Mouse (Mus musculus): ENCODE results near the gene Pdilt. TPM values are rescaled to one million over a fixed set of nuclear protein-coding genes. Genes with fewer than 3 reads are reported as not detected.
A peak's percentile ranks its signal among the peaks of the same experiment; 100 is the strongest.

The Pdilt gene
- polyA plus RNA-seq, 1 experiment, result not detected

GRCm38 (mm10) chr7:119527135-119527534 lies 3.8 kb upstream of the Pdilt start:
- Histone ChIP-seq H3K27me3 (ENCODE audit: control insufficient read depth, insufficient read depth, low read length) (no peaks in the 10 kb centered on the region), H3K36me3 (ENCODE audit: control insufficient read depth, insufficient read depth, low read length) (no peaks in the 10 kb centered on the region), H3K4me1 (replicated peaks; ENCODE audit: control insufficient read depth, insufficient read depth, low read length) (no peaks in the 10 kb centered on the region), H3K27ac (ENCODE audit: control insufficient read depth, insufficient read depth, low read length) (no peak overlapping the region), H3K4me3 (ENCODE audit: control insufficient read depth, insufficient read depth, low read length) (no peak overlapping the region)
- TF ChIP-seq CTCF (IDR thresholded peaks at IDR 0.05; ENCODE audit: borderline replicate concordance, control insufficient read depth, extremely low read depth, insufficient read depth, low read length, poor library complexity) (no peak), POLR2A (IDR thresholded peaks at IDR 0.05; ENCODE audit: control insufficient read depth, extremely low read depth, insufficient read depth, low read length, poor library complexity) (no peak)
- WGBS, result 94% methylated on average over 1 of the region's 1 CpGs
- no peak for DNase-seq

- Histone ChIP-seq H3K4me1 (replicated peaks; ENCODE audit: control insufficient read depth, insufficient read depth, low read length) (no peaks in the 10 kb centered on the region), H3K27me3 (ENCODE audit: control insufficient read depth, insufficient read depth, low read length) (no peaks in the 10 kb centered on the region), H3K27ac (ENCODE audit: control insufficient read depth, insufficient read depth, low read length) (no peak overlapping the region), H3K4me3 (ENCODE audit: control insufficient read depth, insufficient read depth, low read length) (no peak overlapping the region), H3K36me3 (ENCODE audit: control insufficient read depth, insufficient read depth, low read length) (no peaks in the 10 kb centered on the region)
- no peak for DNase-seq
- WGBS, result 88% methylated on average over 13 of the region's 13 CpGs
- no peak for TF ChIP-seq CTCF (IDR thresholded peaks at IDR 0.05; ENCODE audit: borderline replicate concordance, control insufficient read depth, extremely low read depth, insufficient read depth, low read length, poor library complexity)
- no peak for TF ChIP-seq POLR2A (IDR thresholded peaks at IDR 0.05; ENCODE audit: control insufficient read depth, extremely low read depth, insufficient read depth, low read length, poor library complexity)
These were observed 3.2 kb upstream of the Pdilt start for GRCm38 (mm10) chr7:119526486-119526885.

GRCm38 (mm10) chr7:119525881-119526281 lies 2.6 kb upstream of the Pdilt start:
- TF ChIP-seq POLR2A (IDR thresholded peaks at IDR 0.05; ENCODE audit: control insufficient read depth, extremely low read depth, insufficient read depth, low read length, poor library complexity) (no peak), CTCF (IDR thresholded peaks at IDR 0.05; ENCODE audit: borderline replicate concordance, control insufficient read depth, extremely low read depth, insufficient read depth, low read length, poor library complexity) (no peak)
- H3K36me3 ChIP-seq (ENCODE audit: control insufficient read depth, insufficient read depth, low read length), result no peaks in the 10 kb centered on the region
- H3K4me1 ChIP-seq (replicated peaks; ENCODE audit: control insufficient read depth, insufficient read depth, low read length), result no peaks in the 10 kb centered on the region
- H3K27me3 ChIP-seq (ENCODE audit: control insufficient read depth, insufficient read depth, low read length), result no peaks in the 10 kb centered on the region
- no peak overlapping the region for H3K27ac ChIP-seq (ENCODE audit: control insufficient read depth, insufficient read depth, low read length)
- DNase-seq, result no peak
- 58% methylated on average over 2 of the region's 2 CpGs for WGBS
- H3K4me3 ChIP-seq (ENCODE audit: control insufficient read depth, insufficient read depth, low read length), result no peak overlapping the region

- WGBS, result 81% methylated on average over 1 of the region's 1 CpGs
- H3K36me3 ChIP-seq (ENCODE audit: control insufficient read depth, insufficient read depth, low read length), result no peaks in the 10 kb centered on the region
- no peak for DNase-seq
- no peaks in the 10 kb centered on the region for H3K27me3 ChIP-seq (ENCODE audit: control insufficient read depth, insufficient read depth, low read length)
- H3K4me3 ChIP-seq (ENCODE audit: control insufficient read depth, insufficient read depth, low read length), result no peak overlapping the region
- TF ChIP-seq POLR2A (IDR thresholded peaks at IDR 0.05; ENCODE audit: control insufficient read depth, extremely low read depth, insufficient read depth, low read length, poor library complexity), result no peak
- TF ChIP-seq CTCF (IDR thresholded peaks at IDR 0.05; ENCODE audit: borderline replicate concordance, control insufficient read depth, extremely low read depth, insufficient read depth, low read length, poor library complexity), result no peak
- H3K4me1 ChIP-seq (replicated peaks; ENCODE audit: control insufficient read depth, insufficient read depth, low read length), result no peaks in the 10 kb centered on the region
- H3K27ac ChIP-seq (ENCODE audit: control insufficient read depth, insufficient read depth, low read length), result no peak overlapping the region
These were observed 904 bp downstream of the Pdilt start for GRCm38 (mm10) chr7:119522385-119522784.

- TF ChIP-seq CTCF (IDR thresholded peaks at IDR 0.05; ENCODE audit: borderline replicate concordance, control insufficient read depth, extremely low read depth, insufficient read depth, low read length, poor library complexity) (no peak), POLR2A (IDR thresholded peaks at IDR 0.05; ENCODE audit: control insufficient read depth, extremely low read depth, insufficient read depth, low read length, poor library complexity) (no peak)
- 88% methylated on average over 3 of the region's 3 CpGs for WGBS
- H3K36me3 ChIP-seq (ENCODE audit: control insufficient read depth, insufficient read depth, low read length), result no peaks in the 10 kb centered on the region
- no peaks in the 10 kb centered on the region for H3K4me1 ChIP-seq (replicated peaks; ENCODE audit: control insufficient read depth, insufficient read depth, low read length)
- no peak for DNase-seq
- no peak overlapping the region for H3K27ac ChIP-seq (ENCODE audit: control insufficient read depth, insufficient read depth, low read length)
- H3K4me3 ChIP-seq (ENCODE audit: control insufficient read depth, insufficient read depth, low read length), result no peak overlapping the region
- H3K27me3 ChIP-seq (ENCODE audit: control insufficient read depth, insufficient read depth, low read length), result no peaks in the 10 kb centered on the region
These were observed 1.5 kb downstream of the Pdilt start for GRCm38 (mm10) chr7:119521816-119522215.

GRCm38 (mm10) chr7:119519654-119520053 lies 3.6 kb downstream of the Pdilt start:
- no peak overlapping the region for H3K27ac ChIP-seq (ENCODE audit: control insufficient read depth, insufficient read depth, low read length)
- peak; percentile 35 for DNase-seq
- H3K36me3 ChIP-seq (ENCODE audit: control insufficient read depth, insufficient read depth, low read length), result no peaks in the 10 kb centered on the region
- 49% methylated on average over 5 of the region's 5 CpGs for WGBS
- TF ChIP-seq POLR2A (IDR thresholded peaks at IDR 0.05; ENCODE audit: control insufficient read depth, extremely low read depth, insufficient read depth, low read length, poor library complexity) (no peak), CTCF (IDR thresholded peaks at IDR 0.05; ENCODE audit: borderline replicate concordance, control insufficient read depth, extremely low read depth, insufficient read depth, low read length, poor library complexity) (peak; percentile 60; the same call in 1 of the 2 replicates)
- H3K4me3 ChIP-seq (ENCODE audit: control insufficient read depth, insufficient read depth, low read length), result no peak overlapping the region
- no peaks in the 10 kb centered on the region for H3K4me1 ChIP-seq (replicated peaks; ENCODE audit: control insufficient read depth, insufficient read depth, low read length)
- H3K27me3 ChIP-seq (ENCODE audit: control insufficient read depth, insufficient read depth, low read length), result no peaks in the 10 kb centered on the region

- Histone ChIP-seq H3K4me1 (replicated peaks; ENCODE audit: control insufficient read depth, insufficient read depth, low read length) (no peaks in the 10 kb centered on the region), H3K4me3 (ENCODE audit: control insufficient read depth, insufficient read depth, low read length) (no peak within 1 kb of the TSS), H3K27me3 (ENCODE audit: control insufficient read depth, insufficient read depth, low read length) (no peaks in the 10 kb centered on the region), H3K27ac (ENCODE audit: control insufficient read depth, insufficient read depth, low read length) (no peak within 1 kb of the TSS), H3K36me3 (ENCODE audit: control insufficient read depth, insufficient read depth, low read length) (no peaks in the 10 kb centered on the region)
- TF ChIP-seq POLR2A (IDR thresholded peaks at IDR 0.05; ENCODE audit: control insufficient read depth, extremely low read depth, insufficient read depth, low read length, poor library complexity) (no peak), CTCF (IDR thresholded peaks at IDR 0.05; ENCODE audit: borderline replicate concordance, control insufficient read depth, extremely low read depth, insufficient read depth, low read length, poor library complexity) (no peak)
- no peak for DNase-seq
- 76% methylated on average over 5 of the region's 5 CpGs for WGBS
These were observed 4.1 kb downstream of the Pdilt start, which contains the start of gene Acsm5 for GRCm38 (mm10) chr7:119519163-119519562. Gene Acsm5 (plus strand): TSS chr7:119519463.
